Mouse (Mus musculus) forebrain, embryonic 16.5 days (tissue): ENCODE results near the gene Kcnmb1. TPM values are rescaled to one million over a fixed set of nuclear protein-coding genes. Genes with fewer than 3 reads are reported as not detected.

Source experiments
- ATAC-seq: fragments of 200-750 bp; cut with Nextera tagmentation; 2 replicates; pipeline ENCODE4 v1.8.0; 2017; ENCODE audit warnings: mild to moderate bottlenecking, moderate library complexity
- H3K27ac ChIP-seq: fragments of 300-500 bp; sonication (generic); 2 replicates; pipeline ENCODE4 v1.5.1; 2014; ENCODE audit warnings: low read length, control low read depth
- H3K27me3 ChIP-seq: fragments of 300-500 bp; sonication (generic); replicated peaks from 2 replicates; pipeline ENCODE4 v1.6.1; 2014; ENCODE audit warnings: low read length; ENCODE audit not compliant: control insufficient read depth, insufficient read depth
- H3K36me3 ChIP-seq: fragments of 300-500 bp; sonication (generic); 2 replicates; pipeline ENCODE4 v1.6.1; 2014; ENCODE audit not compliant: control insufficient read depth, insufficient read depth
- H3K4me1 ChIP-seq: fragments of 300-500 bp; sonication (generic); replicated peaks from 2 replicates; pipeline ENCODE4 v1.6.1; 2014; ENCODE audit warnings: low read length; ENCODE audit not compliant: control insufficient read depth, insufficient read depth
- H3K4me2 ChIP-seq: fragments of 300-500 bp; sonication (generic); 2 replicates; pipeline ENCODE4 v1.6.1; 2014; ENCODE audit warnings: mild to moderate bottlenecking, low read length, control low read depth
- H3K4me3 ChIP-seq: fragments of 300-500 bp; sonication (generic); replicated peaks from 2 replicates; pipeline ENCODE4 v1.5.1; 2014; ENCODE audit warnings: mild to moderate bottlenecking, low read length, control low read depth
- H3K9ac ChIP-seq: fragments of 300-500 bp; sonication (generic); replicated peaks from 2 replicates; pipeline ENCODE4 v1.6.1; 2014; ENCODE audit warnings: low read depth, low read length, control low read depth
- H3K9me3 ChIP-seq: fragments of 300-500 bp; sonication (generic); 2 replicates; pipeline ENCODE4 v1.6.1; 2016; ENCODE audit warnings: low read length; ENCODE audit not compliant: control insufficient read depth
- WGBS: fragments of 180-500 bp; shearing (Covaris S2); extraction: QIAGEN DNeasy Blood & Tissue Kit; methylation state at CpG from one replicate; pipeline ENCODE4 v1.1.7; 2014; 5-methylcytosine and 5-hydroxymethylcytosine counted together
- polyA plus RNA-seq: library from polyadenylated mRNA; unstranded; fragments of >200 nt; fragmentation: Nextera tagmentation; extraction: Ambion mirVana; gene quantifications from 2 replicates; pipeline ENCODE4 v1.2.1, GENCODE M21; 2015

Kcnmb1 gene
- polyA plus RNA-seq: 0.18 and 0.20 TPM in 2 replicates

GRCm38 (mm10) chr11:33962688-33963407 is at the start of gene Kcnmb1:
Gene Kcnmb1, plus strand, starts transcription at chr11:33963013.
- H3K27me3 ChIP-seq: no peaks in the 10 kb centered on the region
- no peak within 1 kb of the TSS for H3K9ac ChIP-seq
- no peaks in the 10 kb centered on the region for H3K9me3 ChIP-seq
- peaks cover 5% of the 10 kb centered on the region; the same call in 1 of the 2 replicates for H3K4me1 ChIP-seq
- no peak within 1 kb of the TSS for H3K27ac ChIP-seq
- 0 out of 2 replicates have a peak, but pooled peaks have one; percentile 47 for ATAC-seq
- H3K36me3 ChIP-seq: no peaks in the 10 kb centered on the region
- H3K4me2 ChIP-seq: no peak within 1 kb of the TSS
- WGBS: 47% methylated on average over 6 of the region's 6 CpGs
- no peak within 1 kb of the TSS for H3K4me3 ChIP-seq

GRCm38 (mm10) chr11:33913061-33913460 is 49.8 kb upstream of the Kcnmb1 start:
- Histone ChIP-seq H3K27ac (no peak overlapping the region), H3K4me2 (no peak overlapping the region), H3K36me3 (no peaks in the 10 kb centered on the region), H3K4me3 (no peak overlapping the region), H3K4me1 (peaks cover 7% of the 10 kb centered on the region), H3K9me3 (no peaks in the 10 kb centered on the region), H3K27me3 (no peaks in the 10 kb centered on the region), H3K9ac (no peak overlapping the region)
- no peak for ATAC-seq
- 78% methylated on average over 7 of the region's 7 CpGs for WGBS

- no peak for ATAC-seq
- H3K27me3 ChIP-seq: no peaks in the 10 kb centered on the region
- peaks cover 7% of the 10 kb centered on the region for H3K4me1 ChIP-seq
- no peak overlapping the region for H3K9ac ChIP-seq
- no peak overlapping the region for H3K4me2 ChIP-seq
- H3K4me3 ChIP-seq: no peak overlapping the region
- H3K9me3 ChIP-seq: no peaks in the 10 kb centered on the region
- 49% methylated on average over 12 of the region's 12 CpGs for WGBS
- no peak overlapping the region for H3K27ac ChIP-seq
- H3K36me3 ChIP-seq: no peaks in the 10 kb centered on the region
These were observed 48.6 kb upstream of the Kcnmb1 start for GRCm38 (mm10) chr11:33914216-33914615.

GRCm38 (mm10) chr11:33917574-33917973 is 45.2 kb upstream of the Kcnmb1 start:
- Histone ChIP-seq H3K4me1 (peaks cover under 1% of the 10 kb centered on the region; the same call in 1 of the 2 replicates), H3K4me3 (no peak overlapping the region), H3K27ac (no peak overlapping the region), H3K9ac (no peak overlapping the region), H3K4me2 (no peak overlapping the region), H3K9me3 (no peaks in the 10 kb centered on the region), H3K36me3 (no peaks in the 10 kb centered on the region), H3K27me3 (no peaks in the 10 kb centered on the region)
- WGBS: 27% methylated on average over 6 of the region's 6 CpGs
- peak; percentile 85 for ATAC-seq

GRCm38 (mm10) chr11:33918424-33918823 is 44.4 kb upstream of the Kcnmb1 start:
- WGBS: 33% methylated on average over 2 of the region's 2 CpGs
- H3K9me3 ChIP-seq: no peaks in the 10 kb centered on the region

GRCm38 (mm10) chr11:33919826-33920225 is 43.0 kb upstream of the Kcnmb1 start:
- H3K4me2 ChIP-seq: no peak overlapping the region
- ATAC-seq: no peak

More at GRCm38 (mm10) chr11:33918424-33918823, 44.4 kb upstream of the Kcnmb1 start:
- ATAC-seq: no peak
- H3K9ac ChIP-seq: no peak overlapping the region
- no peaks in the 10 kb centered on the region for H3K27me3 ChIP-seq
- H3K4me1 ChIP-seq: no peaks in the 10 kb centered on the region
- H3K4me2 ChIP-seq: no peak overlapping the region
- no peaks in the 10 kb centered on the region for H3K36me3 ChIP-seq
- H3K4me3 ChIP-seq: no peak overlapping the region
- H3K27ac ChIP-seq: no peak overlapping the region

GRCm38 (mm10) chr11:33921451-33921850 is 41.4 kb upstream of the Kcnmb1 start:
- Histone ChIP-seq H3K4me2 (no peak overlapping the region), H3K27me3 (no peaks in the 10 kb centered on the region), H3K9ac (no peak overlapping the region), H3K4me1 (peaks cover 7% of the 10 kb centered on the region), H3K27ac (no peak overlapping the region), H3K4me3 (no peak overlapping the region), H3K9me3 (no peaks in the 10 kb centered on the region), H3K36me3 (no peaks in the 10 kb centered on the region)
- WGBS: 64% methylated on average over 13 of the region's 13 CpGs
- no peak for ATAC-seq

More at GRCm38 (mm10) chr11:33919826-33920225, 43.0 kb upstream of the Kcnmb1 start:
- H3K36me3 ChIP-seq: no peaks in the 10 kb centered on the region
- no peaks in the 10 kb centered on the region for H3K4me1 ChIP-seq
- WGBS: 86% methylated on average over 7 of the region's 7 CpGs
- no peaks in the 10 kb centered on the region for H3K27me3 ChIP-seq
- no peak overlapping the region for H3K9ac ChIP-seq
- no peaks in the 10 kb centered on the region for H3K9me3 ChIP-seq
- H3K27ac ChIP-seq: no peak overlapping the region
- no peak overlapping the region for H3K4me3 ChIP-seq

GRCm38 (mm10) chr11:33923031-33923430 is 39.8 kb upstream of the Kcnmb1 start:
- WGBS: 79% methylated on average over 3 of the region's 3 CpGs
- no peak overlapping the region for H3K9ac ChIP-seq
- no peak overlapping the region for H3K4me2 ChIP-seq
- H3K36me3 ChIP-seq: no peaks in the 10 kb centered on the region
- no peak overlapping the region for H3K4me3 ChIP-seq
- H3K4me1 ChIP-seq: peaks cover 20% of the 10 kb centered on the region
- no peak overlapping the region for H3K27ac ChIP-seq
- no peaks in the 10 kb centered on the region for H3K9me3 ChIP-seq
- ATAC-seq: no peak
- no peaks in the 10 kb centered on the region for H3K27me3 ChIP-seq

- no peaks in the 10 kb centered on the region for H3K36me3 ChIP-seq
- WGBS: 55% methylated on average over 8 of the region's 8 CpGs
- H3K27ac ChIP-seq: no peak overlapping the region
- no peak for ATAC-seq
- no peaks in the 10 kb centered on the region for H3K9me3 ChIP-seq
- no peak overlapping the region for H3K9ac ChIP-seq
- no peak overlapping the region for H3K4me3 ChIP-seq
- no peaks in the 10 kb centered on the region for H3K27me3 ChIP-seq
- peaks cover 26% of the 10 kb centered on the region for H3K4me1 ChIP-seq
- no peak overlapping the region for H3K4me2 ChIP-seq
These were observed 37.0 kb upstream of the Kcnmb1 start for GRCm38 (mm10) chr11:33925778-33926177.
